Mouse (Mus musculus) neural tube, embryonic 15.5 days (tissue): ENCODE data around the gene Cpsf6. TPM values are rescaled to one million over a fixed set of nuclear protein-coding genes. Genes with fewer than 3 reads are reported as not detected.

ENCODE experiments used
- ATAC-seq: fragments of 200-750 bp; cut with Nextera tagmentation; 2 replicates; pipeline ENCODE4 v1.8.0; 2017; ENCODE audit warnings: mild to moderate bottlenecking, moderate TSS enrichment, moderate library complexity; ENCODE audit not compliant: low FRiP score
- H3K27ac ChIP-seq: fragments of 300-500 bp; sonication (generic); replicated peaks from 2 replicates; pipeline ENCODE4 v1.5.1; 2015; ENCODE audit warnings: mild to moderate bottlenecking, inconsistent platforms
- H3K27me3 ChIP-seq: fragments of 300-500 bp; sonication (generic); replicated peaks from 2 replicates; pipeline ENCODE4 v1.6.1; 2015; ENCODE audit warnings: inconsistent platforms
- H3K36me3 ChIP-seq: fragments of 300-500 bp; sonication (generic); 2 replicates; pipeline ENCODE4 v1.6.1; 2015; ENCODE audit warnings: inconsistent platforms
- H3K4me1 ChIP-seq: fragments of 300-500 bp; sonication (generic); 2 replicates; pipeline ENCODE4 v1.6.1; 2015; ENCODE audit warnings: inconsistent platforms
- H3K4me2 ChIP-seq: fragments of 300-500 bp; sonication (generic); 2 replicates; pipeline ENCODE4 v1.6.1; 2015; ENCODE audit warnings: inconsistent platforms, mild to moderate bottlenecking, moderate library complexity
- H3K4me3 ChIP-seq: fragments of 300-500 bp; sonication (generic); replicated peaks from 2 replicates; pipeline ENCODE4 v1.5.1; 2015; ENCODE audit warnings: mild to moderate bottlenecking, inconsistent platforms
- H3K9ac ChIP-seq: fragments of 300-500 bp; sonication (generic); replicated peaks from 2 replicates; pipeline ENCODE4 v1.6.1; 2015; ENCODE audit warnings: mild to moderate bottlenecking, inconsistent platforms
- H3K9me3 ChIP-seq: fragments of 300-500 bp; sonication (generic); replicated peaks from 2 replicates; pipeline ENCODE4 v1.6.1; 2016; ENCODE audit warnings: inconsistent platforms
- WGBS: fragments of 180-500 bp; shearing (Covaris S2); methylation state at CpG from one replicate; pipeline ENCODE4 v1.1.7; 2015; ENCODE audit warnings: mixed read lengths; 5-methylcytosine and 5-hydroxymethylcytosine counted together
- polyA plus RNA-seq: library from polyadenylated mRNA; unstranded; fragments of >200 nt; fragmentation: Nextera tagmentation; extraction: Ambion mirVana; gene quantifications from 2 replicates; pipeline ENCODE4 v1.2.1, GENCODE M21; 2015

The Cpsf6 gene
- polyA plus RNA-seq, 1 experiment from 2014 or later = 126 TPM

DNA sequence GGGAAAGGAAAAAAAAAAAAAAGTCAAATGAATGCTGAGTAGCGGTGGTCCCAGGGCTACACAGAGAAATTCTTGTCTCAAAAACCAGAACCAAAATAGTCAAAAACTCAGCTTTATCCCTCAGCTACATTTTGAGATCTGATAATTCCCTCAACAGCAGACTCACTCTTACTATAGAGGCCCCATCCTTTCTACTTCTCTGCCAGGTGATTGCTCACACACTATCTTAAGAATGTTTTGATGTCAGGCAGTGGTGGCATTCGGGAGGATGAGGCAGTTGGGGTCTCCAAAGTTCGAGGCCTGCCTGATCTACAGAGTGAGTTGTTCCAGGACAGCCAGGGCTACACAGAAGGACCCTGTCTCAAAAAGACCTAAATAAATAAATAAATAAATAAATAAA is 1.2 kb downstream of the Cpsf6 start:
- Histone ChIP-seq H3K27ac (no peak overlapping the region), H3K36me3 (no peaks in the 10 kb centered on the region), H3K9ac (no peak overlapping the region), H3K27me3 (no peaks in the 10 kb centered on the region), H3K9me3 (no peaks in the 10 kb centered on the region), H3K4me2 (no peak overlapping the region), H3K4me1 (peaks cover 19% of the 10 kb centered on the region), H3K4me3 (no peak overlapping the region)
- 92% methylated on average over 3 of the region's 3 CpGs for WGBS
- ATAC-seq = no peak

GRCm38 (mm10) chr10:117378291-117378555 is 1.6 kb downstream of the Cpsf6 start:
- no peak overlapping the region for H3K9ac ChIP-seq
- no peak overlapping the region for H3K27ac ChIP-seq
- H3K4me2 ChIP-seq = no peak overlapping the region
- no peak for ATAC-seq
- H3K4me3 ChIP-seq = no peak overlapping the region
- WGBS = 94% methylated on average over 11 of the region's 11 CpGs
- no peaks in the 10 kb centered on the region for H3K36me3 ChIP-seq
- no peaks in the 10 kb centered on the region for H3K27me3 ChIP-seq
- no peaks in the 10 kb centered on the region for H3K9me3 ChIP-seq
- H3K4me1 ChIP-seq = peaks cover 20% of the 10 kb centered on the region

GRCm38 (mm10) chr10:117377431-117378290 is 2.2 kb downstream of the Cpsf6 start:
- Histone ChIP-seq H3K9me3 (no peaks in the 10 kb centered on the region), H3K4me3 (peak overlapping the region; percentile 67), H3K27ac (peak overlapping the region; percentile 92), H3K36me3 (no peaks in the 10 kb centered on the region), H3K27me3 (no peaks in the 10 kb centered on the region), H3K9ac (peak overlapping the region; percentile 96), H3K4me2 (peak overlapping the region; percentile 66), H3K4me1 (peaks cover 24% of the 10 kb centered on the region)
- ATAC-seq = no peak
- 15% methylated on average over 16 of the region's 16 CpGs for WGBS

DNA sequence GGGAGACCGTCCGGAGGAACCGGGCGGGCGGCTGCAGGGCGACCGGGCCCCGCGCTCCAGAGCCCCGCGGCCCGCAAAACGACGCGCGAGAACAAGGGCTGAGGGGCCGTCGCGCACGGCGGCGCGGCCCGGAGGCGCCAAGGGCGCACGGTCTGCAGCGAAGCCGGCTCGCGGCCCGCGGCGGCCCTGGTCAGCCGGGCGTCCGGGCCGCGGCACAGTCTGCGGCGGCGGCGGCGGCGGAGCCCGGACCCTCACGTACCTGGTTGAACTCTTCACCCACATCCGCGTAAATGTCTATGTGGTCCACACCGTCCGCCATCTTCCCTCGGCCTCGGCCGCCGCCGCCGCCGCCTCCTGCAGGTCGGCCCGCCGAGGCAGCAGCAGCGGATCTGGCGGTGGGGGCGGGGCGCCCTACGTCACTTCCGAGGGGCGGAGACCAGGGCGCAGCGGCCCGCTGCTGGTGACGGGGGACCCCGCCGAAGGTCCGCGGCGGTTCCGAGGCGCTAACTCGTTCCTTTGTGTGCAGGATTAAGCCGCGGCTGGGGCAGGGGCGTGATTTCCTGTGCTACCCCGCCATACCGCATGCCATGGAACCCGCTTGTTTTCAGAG is 3.1 kb downstream of the Cpsf6 start:
- Histone ChIP-seq H3K36me3 (no peaks in the 10 kb centered on the region), H3K27me3 (no peaks in the 10 kb centered on the region), H3K27ac (peak overlapping the region; percentile 92), H3K4me1 (peaks cover 24% of the 10 kb centered on the region), H3K4me2 (peak overlapping the region; percentile 66), H3K4me3 (peak overlapping the region; percentile 67), H3K9me3 (no peaks in the 10 kb centered on the region), H3K9ac (peak overlapping the region; percentile 96)
- peak; percentile 97 for ATAC-seq
- under 1% methylated on average over 84 of the region's 86 CpGs for WGBS

GRCm38 (mm10) chr10:117375841-117376579 is 3.8 kb downstream of the Cpsf6 start:
- Histone ChIP-seq H3K9me3 (no peaks in the 10 kb centered on the region), H3K4me3 (peak overlapping the region; percentile 67), H3K4me1 (peaks cover 24% of the 10 kb centered on the region), H3K36me3 (no peaks in the 10 kb centered on the region), H3K4me2 (peak overlapping the region; percentile 66), H3K27ac (peak overlapping the region; percentile 92), H3K27me3 (no peaks in the 10 kb centered on the region), H3K9ac (peak overlapping the region; percentile 96)
- peak; percentile 66 for ATAC-seq
- WGBS = under 1% methylated on average over 64 of the region's 74 CpGs

DNA sequence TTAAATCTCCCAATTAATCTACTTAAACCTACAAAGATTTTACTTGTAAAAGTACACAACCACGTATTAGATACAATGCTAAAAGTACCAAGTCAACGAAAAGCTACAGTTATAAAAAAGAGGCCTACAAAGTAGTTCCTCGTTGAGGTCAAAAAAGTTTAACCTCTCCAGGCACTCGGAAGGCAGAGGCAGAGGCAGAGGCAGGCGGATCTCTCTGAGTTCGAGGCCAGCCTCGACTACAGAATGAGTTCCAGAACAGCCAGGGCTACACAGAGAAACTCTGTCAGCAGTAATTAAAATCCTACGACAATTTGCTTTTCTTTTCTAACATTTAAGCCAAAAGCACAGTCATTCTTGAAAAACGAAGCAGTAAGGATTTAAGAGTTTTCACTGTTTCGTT is 4.7 kb downstream of the Cpsf6 start:
- Histone ChIP-seq H3K4me3 (peak overlapping the region; percentile 67), H3K4me2 (peak overlapping the region; percentile 66), H3K27me3 (no peaks in the 10 kb centered on the region), H3K9me3 (no peaks in the 10 kb centered on the region), H3K27ac (peak overlapping the region; percentile 92; the same call in 1 of the 2 replicates), H3K4me1 (peaks cover 24% of the 10 kb centered on the region), H3K36me3 (no peaks in the 10 kb centered on the region), H3K9ac (peak overlapping the region; percentile 96; the same call in 1 of the 2 replicates)
- WGBS = 23% methylated on average over 10 of the region's 10 CpGs
- no peak for ATAC-seq

DNA sequence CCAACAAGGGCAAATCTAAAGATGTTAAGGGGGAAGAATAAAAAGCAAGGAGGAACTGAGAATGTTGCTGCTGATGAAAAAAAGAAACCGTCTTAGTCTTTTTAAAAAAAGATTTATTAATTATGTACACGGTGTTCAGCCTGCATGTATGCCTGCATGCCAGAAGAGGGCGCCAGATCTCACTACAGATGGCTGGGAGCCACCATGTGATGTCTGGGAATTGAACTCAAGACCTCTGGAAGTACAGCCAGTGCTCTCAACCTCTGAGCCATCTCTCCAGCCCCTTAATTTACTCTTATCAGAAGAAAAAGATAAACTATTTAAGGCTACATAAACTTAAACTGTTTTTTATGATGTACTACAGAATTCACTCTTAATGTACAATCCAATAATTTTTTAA is 16.7 kb downstream of the Cpsf6 start:
- no peak for ATAC-seq
- no peaks in the 10 kb centered on the region for H3K27me3 ChIP-seq
- H3K27ac ChIP-seq = no peak overlapping the region
- no peak overlapping the region for H3K4me2 ChIP-seq
- WGBS = 27% methylated on average over 3 of the region's 3 CpGs
- no peaks in the 10 kb centered on the region for H3K9me3 ChIP-seq
- H3K9ac ChIP-seq = no peak overlapping the region
- H3K4me1 ChIP-seq = no peaks in the 10 kb centered on the region
- peaks cover 49% of the 10 kb centered on the region for H3K36me3 ChIP-seq
- no peak overlapping the region for H3K4me3 ChIP-seq

GRCm38 (mm10) chr10:117358891-117359290 is 20.9 kb downstream of the Cpsf6 start:
- H3K9ac ChIP-seq = no peak overlapping the region
- no peaks in the 10 kb centered on the region for H3K27me3 ChIP-seq
- H3K36me3 ChIP-seq = peaks cover 61% of the 10 kb centered on the region
- ATAC-seq = no peak
- H3K27ac ChIP-seq = no peak overlapping the region
- no peak overlapping the region for H3K4me2 ChIP-seq
- H3K4me3 ChIP-seq = no peak overlapping the region
- H3K4me1 ChIP-seq = no peaks in the 10 kb centered on the region
- WGBS = 86% methylated on average over 11 of the region's 11 CpGs
- H3K9me3 ChIP-seq = no peaks in the 10 kb centered on the region

- Histone ChIP-seq H3K27ac (no peak overlapping the region), H3K9ac (no peak overlapping the region), H3K4me1 (no peaks in the 10 kb centered on the region), H3K27me3 (no peaks in the 10 kb centered on the region), H3K4me2 (no peak overlapping the region), H3K9me3 (no peaks in the 10 kb centered on the region), H3K4me3 (no peak overlapping the region), H3K36me3 (peaks cover 2% of the 10 kb centered on the region; the same call in 1 of the 2 replicates)
- WGBS = 91% methylated on average over 4 of the region's 4 CpGs
- ATAC-seq = no peak
Measured at GRCm38 (mm10) chr10:117343000-117343399, 36.8 kb downstream of the Cpsf6 start.

DNA sequence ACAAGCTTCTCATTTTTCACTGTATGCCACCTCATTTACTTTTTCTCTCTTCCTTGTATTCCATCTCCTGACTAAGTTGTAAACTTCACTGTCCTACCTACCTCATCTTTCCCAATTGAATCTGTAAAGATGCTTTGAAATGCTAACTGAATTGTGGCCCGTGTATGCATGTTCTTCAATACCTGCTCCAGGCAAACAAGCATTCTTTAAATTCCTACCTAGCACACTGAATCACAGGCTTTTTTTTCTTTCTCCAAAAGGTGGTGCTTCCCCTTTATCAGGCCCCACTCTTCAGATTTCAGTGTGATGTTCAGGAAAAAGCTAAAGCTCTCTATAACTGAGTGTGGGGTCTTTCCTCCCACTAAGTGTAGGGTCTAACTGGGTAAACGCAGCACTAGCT is 37.4 kb downstream of the Cpsf6 start:
- Histone ChIP-seq H3K27me3 (no peaks in the 10 kb centered on the region), H3K9ac (no peak overlapping the region), H3K4me2 (no peak overlapping the region), H3K4me1 (no peaks in the 10 kb centered on the region), H3K4me3 (no peak overlapping the region), H3K36me3 (peaks cover 2% of the 10 kb centered on the region; the same call in 1 of the 2 replicates), H3K9me3 (no peaks in the 10 kb centered on the region), H3K27ac (no peak overlapping the region)
- no peak for ATAC-seq
- 69% methylated on average over 2 of the region's 2 CpGs for WGBS

DNA sequence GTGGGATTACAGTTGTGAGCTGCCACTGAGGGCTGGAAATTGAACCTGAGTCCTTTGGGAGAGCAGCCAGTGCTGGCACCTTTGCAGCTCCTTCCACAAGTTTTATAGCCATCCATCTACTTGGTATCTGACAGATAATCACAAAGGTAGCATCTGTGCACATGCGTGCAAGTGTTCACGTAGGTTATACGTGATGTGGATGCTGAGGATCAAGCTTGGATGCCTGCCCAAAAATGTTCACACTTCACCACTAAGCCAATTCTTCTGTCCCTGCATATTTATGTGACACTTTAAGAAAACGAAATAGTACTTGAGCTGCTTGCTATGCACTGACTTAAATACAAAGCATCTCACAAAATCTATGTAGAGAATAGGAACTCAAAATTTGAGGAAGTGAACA is 38.8 kb downstream of the Cpsf6 start:
- Histone ChIP-seq H3K4me3 (no peak overlapping the region), H3K36me3 (no peaks in the 10 kb centered on the region), H3K27ac (no peak overlapping the region), H3K4me2 (no peak overlapping the region), H3K4me1 (no peaks in the 10 kb centered on the region), H3K9ac (no peak overlapping the region), H3K27me3 (no peaks in the 10 kb centered on the region), H3K9me3 (no peaks in the 10 kb centered on the region)
- peak; percentile 9; the same call in 1 of the 2 replicates for ATAC-seq
- 73% methylated on average over 4 of the region's 4 CpGs for WGBS
